Mouse (Mus musculus): ENCODE measurements around the gene Gm813.
"Not testable (repeated sequence)": the region's sequence is repeated elsewhere in the genome, so short reads cannot be mapped to it uniquely, and the experiment has no call there.

Gene Gm813

DNA sequence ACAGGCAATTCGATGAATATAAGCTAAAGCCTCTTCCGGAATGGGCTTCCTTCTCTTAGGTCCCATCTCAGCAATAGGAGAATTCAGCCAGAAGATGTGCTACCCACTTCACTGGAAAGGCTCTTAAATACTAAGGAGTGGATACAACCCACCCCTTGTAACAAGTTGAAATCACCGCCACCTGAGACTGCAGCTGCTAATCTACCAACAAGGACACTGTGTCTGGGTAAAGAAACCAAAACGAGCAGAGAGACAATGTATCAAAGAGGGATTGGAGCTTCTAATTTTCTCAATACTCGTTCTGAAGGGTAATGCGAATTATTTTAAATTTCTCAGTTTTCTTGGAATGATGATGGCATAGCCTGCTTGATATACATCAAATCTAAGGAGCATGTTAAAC, at the start of gene Gm813:
Gene Gm813, minus strand, starts transcription at position 101 of the 400 bp plus-strand sequence.
- in situ Hi-C loops (cut with MseI, MboI), result no loop called here

DNA sequence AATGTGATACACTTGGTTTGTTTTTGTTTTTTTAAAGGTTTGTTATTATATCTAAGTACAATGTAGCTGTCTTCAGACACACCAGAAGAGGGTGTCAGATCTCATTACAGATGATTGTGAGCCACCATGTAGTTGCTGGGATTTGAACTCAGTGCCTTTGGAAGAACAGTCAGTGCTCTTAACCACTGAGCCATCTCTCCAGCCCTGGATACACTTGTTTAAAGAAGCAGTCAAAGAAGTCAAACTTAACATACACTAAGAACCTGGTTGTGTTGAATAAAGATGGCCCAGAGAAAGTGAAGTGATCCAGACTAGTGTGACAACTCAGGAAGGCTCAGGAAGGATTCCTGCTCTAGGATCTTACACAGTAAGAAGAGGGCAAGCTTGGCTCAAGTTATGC, 48.4 kb upstream of the Gm813 start:
- in situ Hi-C loops (cut with MseI, MboI), result not testable (repeated sequence)

DNA sequence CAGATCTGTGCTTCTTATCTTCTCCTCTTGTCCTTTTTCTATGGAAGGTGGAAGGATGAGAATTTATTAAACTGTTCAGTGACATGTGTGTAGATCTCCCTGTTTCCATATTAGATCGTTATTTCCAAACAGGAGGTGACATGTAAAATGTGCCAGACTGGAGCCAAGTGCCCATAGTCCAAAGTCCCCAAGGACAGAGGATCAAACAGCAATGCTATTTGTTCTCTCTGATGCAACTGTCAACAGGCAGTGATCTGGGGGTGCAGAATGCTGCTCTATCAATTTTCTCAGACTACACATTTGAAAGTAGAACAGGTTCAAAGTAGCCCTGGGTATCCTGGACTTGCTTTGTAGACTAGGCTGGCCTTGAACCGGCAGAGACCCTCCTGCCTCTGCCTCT, 47.0 kb upstream of the Gm813 start:
- in situ Hi-C loops (cut with MseI, MboI), result no loop called here

DNA sequence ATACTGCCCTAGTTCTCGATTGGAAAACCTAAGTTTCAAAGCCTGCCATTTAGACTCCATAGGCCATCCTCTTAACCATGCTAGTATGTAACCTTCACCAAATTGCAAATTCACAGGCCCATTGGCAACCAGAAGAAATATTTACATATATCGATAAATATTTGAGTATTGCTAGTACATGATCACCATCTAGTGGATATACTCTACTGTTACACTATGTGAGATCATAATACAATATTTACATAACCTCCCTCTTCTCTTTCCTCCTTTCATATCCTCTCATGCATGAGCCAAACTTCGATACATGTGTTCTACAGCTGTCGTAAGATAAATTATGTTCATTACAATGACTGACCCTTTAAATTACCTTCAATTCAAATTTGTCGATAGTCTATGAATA, 46.2 kb upstream of the Gm813 start:
- in situ Hi-C loops (cut with MseI, MboI), result no loop called here

DNA sequence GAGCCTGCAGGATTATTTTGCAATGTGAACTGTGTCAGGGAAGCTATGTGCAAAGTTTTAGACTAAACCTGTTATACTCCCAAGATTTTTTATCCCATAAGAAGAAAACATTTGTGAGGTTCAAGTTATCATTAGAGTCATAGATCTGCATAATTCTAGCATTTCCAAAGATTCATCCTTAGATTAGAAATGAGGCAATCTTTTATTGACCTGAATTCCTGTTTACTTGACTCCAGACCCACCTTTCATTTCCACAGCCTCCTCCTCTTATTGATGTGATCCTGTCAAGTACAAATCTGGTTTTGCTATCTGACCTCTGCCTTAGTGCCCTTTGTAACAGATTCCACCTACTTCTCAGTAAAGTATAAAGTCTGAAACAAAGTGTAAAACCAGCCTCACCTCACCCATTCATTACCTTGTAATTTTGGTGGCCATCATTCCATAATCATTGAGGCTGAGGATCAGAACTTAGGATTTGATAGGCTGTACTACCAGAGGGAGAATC, 45.6 kb upstream of the Gm813 start:
- in situ Hi-C loops (cut with MseI, MboI), result no loop called here

DNA sequence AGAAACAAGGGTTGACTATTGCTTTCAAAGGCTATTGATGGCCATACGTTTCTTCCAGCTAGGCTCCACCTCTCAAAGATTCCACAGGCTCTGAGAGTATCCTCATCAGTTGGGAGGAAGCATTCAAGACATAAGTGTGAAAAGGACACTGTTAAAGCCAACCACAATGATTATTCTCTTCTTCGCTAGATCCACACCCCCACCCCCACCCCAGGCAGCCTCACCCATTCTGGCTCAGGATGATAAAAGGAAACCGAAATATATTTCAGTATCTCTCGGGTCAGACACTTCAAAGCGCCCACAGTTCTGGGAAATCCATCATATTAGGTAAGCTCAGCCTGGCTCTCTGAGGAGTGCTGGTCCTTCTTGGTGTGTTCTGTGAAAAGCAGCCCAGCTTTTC, 45.0 kb upstream of the Gm813 start:
- in situ Hi-C loops (cut with MseI, MboI), result no loop called here

DNA sequence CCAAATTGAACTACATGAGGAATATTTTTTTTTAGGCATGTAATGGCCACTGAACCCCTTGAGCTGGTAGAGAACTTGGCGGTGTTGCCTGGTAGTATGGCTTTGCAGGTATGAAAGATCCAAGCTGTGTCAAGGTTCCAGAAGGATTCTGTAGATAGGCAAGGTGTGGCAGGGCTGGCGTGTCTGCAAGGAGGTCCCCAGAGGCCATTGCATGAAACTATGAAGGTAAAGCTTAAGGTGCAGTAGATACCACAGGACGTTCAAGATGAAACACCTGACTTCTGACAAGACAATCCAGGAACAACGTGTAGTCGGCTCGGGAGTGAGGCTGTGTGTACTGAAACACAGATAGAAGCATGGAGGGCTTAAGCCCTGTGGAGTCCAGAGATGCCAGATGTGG, 41.9 kb upstream of the Gm813 start:
- in situ Hi-C loops (cut with MseI, MboI), result no loop called here

- in situ Hi-C loops (cut with MseI, MboI), result no loop called here
Measured at GRCm38 (mm10) chr16:58656526-58656925, 39.7 kb upstream of the Gm813 start.

DNA sequence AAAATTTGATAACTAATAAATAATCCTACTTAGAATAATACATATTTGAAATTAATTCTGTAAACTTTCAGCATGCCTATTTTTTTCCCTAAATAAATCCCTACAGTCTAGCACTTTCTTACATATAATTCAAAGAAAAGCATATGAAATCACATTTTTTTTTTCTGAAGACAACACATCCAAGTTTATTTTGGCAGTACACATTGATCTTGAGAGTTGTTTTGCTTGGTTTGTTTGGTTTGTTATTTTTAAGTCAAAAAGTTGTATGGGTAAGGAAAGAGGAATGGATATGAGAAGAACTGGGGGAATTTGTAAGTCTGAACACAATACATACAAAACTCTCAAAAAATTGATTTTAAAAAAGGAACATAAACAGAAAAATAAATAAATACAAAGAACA, 39.0 kb upstream of the Gm813 start:
- in situ Hi-C loops (cut with MseI, MboI), result no loop called here

- in situ Hi-C loops (cut with MseI, MboI), result no loop called here
Measured at GRCm38 (mm10) chr16:58649979-58650378, 33.2 kb upstream of the Gm813 start.

DNA sequence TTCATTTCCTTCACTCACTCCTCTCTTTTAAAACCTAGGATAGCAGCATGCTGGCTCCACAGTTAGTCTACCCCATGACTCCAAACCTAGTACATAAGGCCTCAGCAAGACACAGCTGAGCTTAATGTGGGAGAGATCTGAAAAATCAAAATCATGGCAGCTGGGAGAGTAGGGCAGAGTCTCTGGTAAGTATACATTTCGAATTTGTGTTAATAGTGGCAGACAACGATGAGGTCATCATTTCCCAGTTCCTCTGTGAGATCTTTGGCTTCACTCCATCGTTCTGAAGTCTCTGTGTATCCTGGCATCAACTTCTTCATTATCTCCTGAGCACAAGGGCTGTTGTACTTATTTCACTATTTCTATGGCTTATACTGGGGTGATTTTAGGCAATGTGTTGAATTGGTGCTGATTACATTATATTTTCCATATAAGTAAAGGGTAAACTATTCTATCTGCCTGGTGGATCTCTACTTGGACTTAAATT, 22.0 kb upstream of the Gm813 start, which contains the start of gene E330017A01Rik:
Gene E330017A01Rik, minus strand, starts transcription at position 51 of the 487 bp plus-strand sequence.
- in situ Hi-C loops (cut with MseI, MboI), result no loop called here

- in situ Hi-C loops (cut with MseI, MboI), result no loop called here
Measured at GRCm38 (mm10) chr16:58638016-58638415, 21.2 kb upstream of the Gm813 start.

DNA sequence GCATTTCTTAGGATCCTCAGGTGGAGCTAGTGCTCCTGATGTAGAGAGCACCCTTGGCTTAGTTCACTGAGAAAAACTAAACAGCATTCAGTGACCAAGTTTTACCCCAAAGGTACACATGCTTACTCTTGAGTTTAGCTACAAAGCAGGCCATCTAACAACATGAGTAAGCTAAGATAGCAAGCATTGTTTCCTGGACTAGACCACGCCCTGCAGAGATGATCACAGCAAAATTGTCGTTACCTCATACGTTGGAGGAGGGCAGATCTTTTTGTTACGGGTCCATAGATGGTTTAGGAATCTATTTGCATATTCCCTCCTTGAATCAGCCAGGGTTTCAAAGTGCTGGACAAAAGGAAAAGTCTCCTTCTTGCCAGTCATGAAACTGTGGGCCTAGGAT, 20.7 kb upstream of the Gm813 start:
- in situ Hi-C loops (cut with MseI, MboI), result no loop called here

DNA sequence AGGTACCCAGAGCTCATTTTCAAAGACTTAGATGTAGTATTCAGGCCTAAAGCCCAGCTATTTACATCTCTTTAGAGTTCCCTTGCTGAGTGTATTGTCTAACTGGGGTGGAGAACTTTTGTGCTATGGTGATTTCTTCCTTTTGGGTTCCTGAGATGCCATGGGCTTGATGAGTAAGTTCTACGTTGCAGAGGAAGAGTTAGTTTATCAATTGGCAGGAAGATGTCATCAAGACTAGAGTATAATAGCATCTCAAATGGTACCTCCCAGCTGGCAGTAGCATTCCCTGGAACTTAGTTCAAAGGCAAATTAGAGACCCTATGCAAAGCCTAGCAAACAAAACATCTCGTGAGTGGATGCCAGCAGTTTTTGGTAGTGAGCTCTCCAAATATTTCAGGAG, 19.1 kb upstream of the Gm813 start:
- in situ Hi-C loops (cut with MseI, MboI), result no loop called here

- in situ Hi-C loops (cut with MseI, MboI), result loop anchor here (10.0 kb wide), 2 partner anchors 165 to 175 kb away; no protein-coding TSS in a partner anchor
Measured at GRCm38 (mm10) chr16:58629736-58630135, 13.0 kb upstream of the Gm813 start.

- in situ Hi-C loops (cut with MseI, MboI), result loop anchor here (10.0 kb wide), 2 partner anchors 164 to 174 kb away; no protein-coding TSS in a partner anchor
Measured at GRCm38 (mm10) chr16:58628968-58629367, 12.2 kb upstream of the Gm813 start.

DNA sequence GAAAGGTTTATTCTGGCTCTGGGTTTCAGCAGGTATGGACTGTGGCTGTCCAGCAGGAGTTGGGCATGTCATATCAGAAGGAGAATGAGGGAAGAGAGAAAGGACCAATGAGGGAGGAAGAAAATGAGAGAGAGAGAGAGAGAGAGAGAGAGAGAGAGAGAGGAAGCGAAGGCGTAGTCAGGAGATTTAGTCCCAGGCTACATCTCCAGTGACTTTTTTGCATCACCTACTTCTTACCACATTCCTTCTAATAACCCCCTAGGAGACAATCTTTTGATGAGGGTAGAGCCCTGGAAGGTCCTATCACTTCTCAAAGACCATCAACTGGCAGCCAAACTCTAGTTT, 11.5 kb upstream of the Gm813 start:
- in situ Hi-C loops (cut with MseI, MboI), result loop anchor here (10.0 kb wide), 2 partner anchors 164 to 174 kb away; no protein-coding TSS in a partner anchor

GRCm38 (mm10) chr16:58627597-58628335, 11.0 kb upstream of the Gm813 start:
- in situ Hi-C loops (cut with MseI, MboI), result loop anchor here (10.0 kb wide), 2 partner anchors 163 to 173 kb away; no protein-coding TSS in a partner anchor

- in situ Hi-C loops (cut with MseI, MboI), result loop anchor here (10.0 kb wide), 2 partner anchors 159 to 169 kb away; no protein-coding TSS in a partner anchor
Measured at GRCm38 (mm10) chr16:58623944-58624343, 7.2 kb upstream of the Gm813 start.

- in situ Hi-C loops (cut with MseI, MboI), result loop anchor here (10.0 kb wide), 2 partner anchors 158 to 168 kb away; no protein-coding TSS in a partner anchor
Measured at GRCm38 (mm10) chr16:58623114-58623513, 6.3 kb upstream of the Gm813 start.

DNA sequence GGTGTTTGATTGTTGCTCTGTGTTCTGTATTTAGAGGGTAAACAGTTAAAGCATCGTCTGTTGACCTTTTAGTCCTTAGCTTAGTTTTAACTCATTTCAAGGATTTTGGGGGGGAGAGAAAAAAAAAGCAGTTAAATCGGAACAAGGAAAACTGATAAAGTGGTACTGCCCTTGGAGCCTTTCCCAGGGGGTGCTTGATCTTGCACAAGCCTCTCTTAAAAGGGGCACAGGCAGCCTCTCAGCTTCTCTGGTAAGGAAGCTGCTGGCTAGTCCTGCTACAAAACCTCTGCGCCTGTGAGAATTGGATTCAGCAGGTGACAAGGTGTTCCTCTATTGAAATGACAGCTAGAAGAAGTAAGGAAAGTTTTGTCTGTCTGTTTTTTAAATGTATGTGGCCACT, 5.6 kb upstream of the Gm813 start:
- in situ Hi-C loops (cut with MseI, MboI), result loop anchor here (10.0 kb wide), 2 partner anchors 158 to 168 kb away; no protein-coding TSS in a partner anchor

DNA sequence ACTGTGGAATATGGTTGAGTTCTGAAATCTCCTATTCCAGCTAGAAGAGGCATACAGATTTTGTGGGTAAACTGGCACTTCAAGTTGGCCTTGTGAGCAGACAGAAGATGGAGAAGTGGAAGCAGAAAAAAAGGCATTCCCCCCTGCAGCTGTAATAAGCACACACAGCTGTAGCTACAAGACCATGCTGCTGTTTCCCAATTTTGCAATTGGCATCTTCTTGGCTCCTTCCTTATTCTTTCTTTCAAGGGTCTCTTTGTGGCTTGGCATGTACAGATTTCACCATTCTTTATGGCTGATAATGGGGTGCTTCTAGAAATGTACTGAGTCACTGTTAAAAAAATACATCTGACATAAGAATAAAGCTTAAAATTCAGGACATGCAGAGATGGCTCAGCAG, 568 bp upstream of the Gm813 start:
- in situ Hi-C loops (cut with MseI, MboI), result no loop called here

- in situ Hi-C loops (cut with MseI, MboI), result no loop called here
Measured at GRCm38 (mm10) chr16:58612969-58613368, 3.8 kb downstream of the Gm813 start.
